ENCODE assay signal across 8 mouse cellular contexts in genomic region chr19:7267781-7268721, GRCm38 (mm10). TPM values are rescaled to one million over a fixed set of nuclear protein-coding genes. Genes with fewer than 3 reads are reported as not detected.
DNase-seq lines count a peak whose midpoint lies in the region; ATAC-seq and TF ChIP-seq lines count a peak whose summit lies in the region.

No protein-coding gene starts in this region.

- H3K9me3 ChIP-seq in ES-Bruce4 (replicated peaks; ENCODE audit: control insufficient read depth, insufficient read depth, low read length, poor library complexity, severe bottlenecking), result no peaks in the 10 kb centered on the region
- no peaks in the 10 kb centered on the region for H3K9me3 ChIP-seq in forebrain, embryonic 13.5 days (replicated peaks)
- no peaks in the 10 kb centered on the region for H3K9me3 ChIP-seq in lung, postnatal 0 days (ENCODE audit: low read length)

- TF ChIP-seq EP300 in ES-Bruce4 (IDR thresholded peaks at IDR 0.05; ENCODE audit: insufficient read depth, low read depth, low read length), result 0 out of 2 replicates have a peak, but pooled peaks have one; percentile 46
- TF ChIP-seq EP300 in lung, postnatal 0 days (IDR thresholded peaks at IDR 0.05), result no peak

- peak overlapping the region; percentile 77 for H3K4me2 ChIP-seq in forebrain, embryonic 13.5 days
- H3K4me2 ChIP-seq in lung, postnatal 0 days (replicated peaks; ENCODE audit: low read depth, low read length), result peak overlapping the region; percentile 99

- H3K27ac ChIP-seq in ES-Bruce4 (ENCODE audit: insufficient read depth, low read length), result peak overlapping the region; percentile 45
- peak overlapping the region; percentile 100 for H3K27ac ChIP-seq in forebrain, embryonic 13.5 days
- peak overlapping the region; percentile 26 for H3K27ac ChIP-seq in lung, postnatal 0 days (ENCODE audit: low read length)

- H3K9ac ChIP-seq in ES-Bruce4 (ENCODE audit: low read depth, poor library complexity, severe bottlenecking), result peak overlapping the region; percentile 98
- peak overlapping the region; percentile 98 for H3K9ac ChIP-seq in forebrain, embryonic 13.5 days
- peak overlapping the region; percentile 32; the same call in 1 of the 2 replicates for H3K9ac ChIP-seq in lung, postnatal 0 days (replicated peaks; ENCODE audit: low read depth)

- no peaks in the 10 kb centered on the region for H3K27me3 ChIP-seq in ES-Bruce4 (ENCODE audit: control insufficient read depth, insufficient read depth, low read length, poor library complexity, severe bottlenecking)
- H3K27me3 ChIP-seq in forebrain, embryonic 13.5 days, result no peaks in the 10 kb centered on the region
- H3K27me3 ChIP-seq in lung, postnatal 0 days (replicated peaks; ENCODE audit: insufficient read depth, low read length), result no peaks in the 10 kb centered on the region

- TF ChIP-seq CTCF in ES-Bruce4 (IDR thresholded peaks at IDR 0.05; ENCODE audit: low read depth, low read length), result no peak
- TF ChIP-seq CTCF in lung, postnatal 0 days (IDR thresholded peaks at IDR 0.05), result no peak

- TF ChIP-seq POLR2A in ES-Bruce4 (IDR thresholded peaks at IDR 0.05; ENCODE audit: insufficient read depth, low read length), result no peak

- under 1% methylated on average over 39 of the region's 97 CpGs for WGBS in forebrain, embryonic 13.5 days
- under 1% methylated on average over 61 of the region's 97 CpGs for WGBS in lung, postnatal 0 days

- peaks cover 23% of the 10 kb centered on the region for H3K36me3 ChIP-seq in ES-Bruce4 (ENCODE audit: control insufficient read depth, insufficient read depth, low read length, poor library complexity, severe bottlenecking)
- H3K36me3 ChIP-seq in forebrain, embryonic 13.5 days (ENCODE audit: poor library complexity, severe bottlenecking), result peaks cover 33% of the 10 kb centered on the region
- H3K36me3 ChIP-seq in lung, postnatal 0 days (ENCODE audit: insufficient read depth, low read length), result no peaks in the 10 kb centered on the region

- intact Hi-C loops in heart, postnatal 14 days (cut with DNase I), result loop anchor here (2.0 to 10.0 kb wide), 3 partner anchors 27 to 347 kb away; partner anchors contain the start of genes 2700081O15Rik, Hrasls5 and Naa40

- peak overlapping the region; percentile 89 for H3K4me3 ChIP-seq in ES-Bruce4 (ENCODE audit: low read depth, low read length)
- H3K4me3 ChIP-seq in forebrain, embryonic 13.5 days, result peak overlapping the region; percentile 91
- peak overlapping the region; percentile 56 for H3K4me3 ChIP-seq in lung, postnatal 0 days (ENCODE audit: low read depth, low read length)

- peaks cover 5% of the 10 kb centered on the region for H3K4me1 ChIP-seq in ES-Bruce4 (ENCODE audit: control insufficient read depth, insufficient read depth, low read length)
- peaks cover 74% of the 10 kb centered on the region for H3K4me1 ChIP-seq in forebrain, embryonic 13.5 days
- peaks cover 22% of the 10 kb centered on the region for H3K4me1 ChIP-seq in lung, postnatal 0 days (ENCODE audit: insufficient read depth, low read depth, low read length)

- ATAC-seq in forebrain, embryonic 13.5 days, result peak; percentile 51
- peak; percentile 80 for ATAC-seq in lung, postnatal 0 days

- DNase-seq in adrenal gland, postnatal 4 days (ENCODE audit: low spot score in 2 of 2), result peak; percentile 44 to 62
- peak; percentile 90 to 91 for DNase-seq in heart, postnatal 14 days
- DNase-seq in kidney, postnatal 4 days, result peak; percentile 89 to 94
- DNase-seq in lung, postnatal 0 days (ENCODE audit: low spot score), result peak; percentile 92
- peak; percentile 58 for DNase-seq in ovary, postnatal 10 days (ENCODE audit: low spot score)
- DNase-seq in thymus, postnatal 4 days, result peak; percentile 95

RNA-seq across cellular contexts. Expression of gene Rcor2, which starts 0.9 kb away (rescaled TPM):
- polyA plus RNA-seq in ES-Bruce4 (2011; ENCODE audit: insufficient read depth, insufficient read length, low read depth, missing spikeins), result 69.4 and 78.5 TPM in 2 replicates
- total RNA-seq in adrenal gland, postnatal 4 days (2021), result 10 to 100 TPM; 13.4 to 14.8 TPM
- polyA plus RNA-seq in forebrain, embryonic 13.5 days (2015; fragmentation: Nextera tagmentation; extraction: Ambion mirVana), result 58.1 and 60.6 TPM in 2 replicates
- total RNA-seq in heart, postnatal 14 days (2021), result 10 to 100 TPM; 10.7 to 12.7 TPM
- polyA plus RNA-seq in lung, postnatal 0 days (2015; fragmentation: Nextera tagmentation; extraction: Ambion mirVana), result 1.3 and 1.5 TPM in 2 replicates

RNA-seq across cellular contexts. Expression of gene Naa40, which starts 27.1 kb away (rescaled TPM):
- 41.0 and 45.1 TPM in 2 replicates for polyA plus RNA-seq in ES-Bruce4 (2011; ENCODE audit: insufficient read depth, insufficient read length, low read depth, missing spikeins)
- total RNA-seq in adrenal gland, postnatal 4 days (2021), result 10 to 100 TPM; 47.1 to 48.3 TPM
- polyA plus RNA-seq in forebrain, embryonic 13.5 days (2015; fragmentation: Nextera tagmentation; extraction: Ambion mirVana), result 71.1 and 80.5 TPM in 2 replicates
- 10 to 100 TPM; 19.9 to 20.3 TPM for total RNA-seq in heart, postnatal 14 days (2021)
- 16.6 and 17.7 TPM in 2 replicates for polyA plus RNA-seq in lung, postnatal 0 days (2015; fragmentation: Nextera tagmentation; extraction: Ambion mirVana)

RNA-seq across cellular contexts. Expression of gene Cox8a, which starts 50.6 kb away (rescaled TPM):
- 584 and 638 TPM in 2 replicates for polyA plus RNA-seq in ES-Bruce4 (2011; ENCODE audit: insufficient read depth, insufficient read length, low read depth, missing spikeins)
- 100 to 1,000 TPM; 687 to 720 TPM for total RNA-seq in adrenal gland, postnatal 4 days (2021)
- polyA plus RNA-seq in forebrain, embryonic 13.5 days (2015; fragmentation: Nextera tagmentation; extraction: Ambion mirVana), result 673 and 749 TPM in 2 replicates
- 100 to 1,000 TPM; 545 to 557 TPM for total RNA-seq in heart, postnatal 14 days (2021)
- polyA plus RNA-seq in lung, postnatal 0 days (2015; fragmentation: Nextera tagmentation; extraction: Ambion mirVana), result 889 and 976 TPM in 2 replicates

Comparison
In these comparisons a context has a peak if more than half of its experiments do, and no peak if none do; other contexts are left out.
1. Peak in every context shown above with its lines: DNase-seq, ATAC-seq, H3K4me3 ChIP-seq and H3K27ac ChIP-seq.
2. H3K27ac ChIP-seq: peak in every context shown above with its lines; median percentile 100 in forebrain, embryonic 13.5 days; 45 in ES-Bruce4; 26 in lung, postnatal 0 days.
3. H3K9ac ChIP-seq: peak in every context shown above with its lines; median percentile 98 in ES-Bruce4; 98 in forebrain, embryonic 13.5 days; 32 in lung, postnatal 0 days.
4. RNA of gene Rcor2, which starts 0.9 kb away (polyA plus RNA-seq): 69.4 to 78.5 TPM in ES-Bruce4 and 58.1 to 60.6 TPM in forebrain, embryonic 13.5 days; 1.3 to 1.5 TPM in lung, postnatal 0 days; every median in the first group is over 10 times any median in the second.